Mouse (Mus musculus): ENCODE results near the gene Fam129c.

Gene Fam129c

DNA sequence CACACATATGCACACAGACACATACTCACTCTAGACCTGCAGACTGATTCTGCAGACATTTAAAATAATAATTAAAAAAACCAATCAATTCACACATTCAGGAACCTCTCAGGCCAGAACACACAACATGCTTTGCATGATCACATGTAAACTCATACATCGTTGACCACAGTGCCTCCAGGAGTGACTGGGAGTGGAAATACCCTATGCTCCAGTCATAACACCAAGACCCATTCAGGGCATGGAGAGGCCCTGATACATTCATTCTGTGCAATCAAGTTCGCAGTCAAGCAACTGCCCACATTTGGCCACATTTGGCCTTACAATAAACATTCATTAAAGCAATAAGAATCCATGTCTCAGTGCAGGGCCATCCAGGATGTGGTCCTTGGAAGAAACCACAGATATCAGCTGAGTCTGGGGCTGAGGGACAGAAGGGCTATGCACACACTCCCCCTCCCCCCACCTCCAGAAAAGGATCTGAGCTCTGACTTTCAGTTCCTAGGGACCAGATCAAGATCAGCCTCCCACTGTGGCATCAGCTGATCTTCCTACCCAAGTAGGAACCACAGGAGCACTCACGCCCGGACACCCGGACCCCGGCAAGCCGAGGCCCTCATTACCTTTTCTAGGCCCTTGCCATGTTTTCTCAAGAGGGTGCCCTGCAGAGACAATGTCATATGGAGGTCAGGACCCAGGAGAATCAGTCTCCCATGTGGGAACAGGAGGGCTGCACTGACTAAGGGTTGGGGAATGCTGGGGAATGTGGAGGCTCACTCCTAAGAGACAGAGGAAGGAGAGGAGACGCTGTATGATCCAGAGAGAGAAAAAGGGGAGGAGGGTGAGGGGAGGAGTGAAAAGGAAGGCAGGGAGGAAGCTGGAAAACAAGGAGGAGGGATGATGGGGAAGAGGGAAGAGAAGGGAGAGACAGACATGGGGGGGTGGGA is 40.0 kb downstream of the Fam129c start:
- CTCF ChIA-PET, result no interaction called here

DNA sequence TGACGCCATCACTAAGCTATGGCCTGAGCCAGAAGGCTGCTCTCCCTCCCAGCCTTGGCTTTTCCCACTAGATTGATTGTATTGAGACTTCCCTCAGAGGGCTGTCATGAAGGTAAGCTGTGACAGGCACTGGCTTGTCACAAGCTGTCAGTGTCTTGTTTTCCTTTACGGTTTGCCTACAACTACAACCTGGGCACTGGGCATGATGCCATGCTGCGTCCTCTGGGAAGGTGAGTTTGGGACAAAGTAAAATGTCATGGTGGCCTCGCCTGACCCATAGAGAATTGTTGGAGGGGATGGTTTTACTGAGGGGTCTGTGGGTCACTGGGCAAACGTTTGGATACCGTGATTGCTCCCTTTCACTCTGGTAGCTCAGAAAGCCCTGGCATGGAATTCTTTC is 40.9 kb downstream of the Fam129c start:
- CTCF ChIA-PET, result interaction anchor here (0.6 kb wide), 1 partner anchor 38 kb away, joined by 5 read pairs; no protein-coding TSS in a partner anchor

DNA sequence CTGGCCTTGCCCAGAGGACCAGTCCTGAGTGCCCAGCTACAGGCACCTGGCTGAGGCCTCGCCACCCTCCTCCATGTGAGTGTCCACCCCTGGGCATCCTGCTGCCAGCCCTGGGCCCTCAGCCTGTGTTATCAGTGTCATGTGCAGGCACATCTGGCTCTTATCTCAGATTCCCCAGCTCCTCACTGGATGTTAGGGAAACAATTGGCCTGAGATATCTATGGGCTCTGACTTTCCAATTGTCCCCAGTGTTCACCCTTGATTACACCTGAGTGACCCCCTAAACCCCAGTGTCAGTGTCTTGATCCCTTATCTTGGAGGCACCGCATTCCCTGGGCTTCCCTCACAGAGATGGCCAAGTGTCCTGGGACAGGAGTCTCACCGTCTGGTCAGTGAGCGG is 41.9 kb downstream of the Fam129c start:
- CTCF ChIA-PET, result interaction anchor here (0.6 kb wide), 1 partner anchor 90 kb away, joined by 7 read pairs; no protein-coding TSS in a partner anchor

DNA sequence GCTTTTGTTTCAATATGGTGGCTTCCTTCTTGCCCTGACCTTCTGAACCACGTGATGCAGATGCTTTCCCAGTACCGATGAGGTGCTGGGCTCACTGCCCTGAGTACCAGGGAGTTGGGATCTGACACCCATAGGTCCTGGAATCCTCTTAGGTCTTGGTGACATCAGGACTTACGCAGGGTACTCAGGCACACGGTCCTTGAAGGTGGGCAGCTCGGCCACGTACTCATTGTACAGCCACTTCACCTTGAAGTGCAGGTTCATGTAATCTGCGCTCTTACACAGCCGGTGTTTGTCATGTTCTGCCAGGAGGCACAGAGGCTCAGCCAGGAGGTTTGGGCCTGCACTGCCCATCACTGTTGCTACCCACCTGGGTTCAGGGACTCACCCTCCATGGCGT is 48.1 kb downstream of the Fam129c start:
- CTCF ChIA-PET, result no interaction called here

DNA sequence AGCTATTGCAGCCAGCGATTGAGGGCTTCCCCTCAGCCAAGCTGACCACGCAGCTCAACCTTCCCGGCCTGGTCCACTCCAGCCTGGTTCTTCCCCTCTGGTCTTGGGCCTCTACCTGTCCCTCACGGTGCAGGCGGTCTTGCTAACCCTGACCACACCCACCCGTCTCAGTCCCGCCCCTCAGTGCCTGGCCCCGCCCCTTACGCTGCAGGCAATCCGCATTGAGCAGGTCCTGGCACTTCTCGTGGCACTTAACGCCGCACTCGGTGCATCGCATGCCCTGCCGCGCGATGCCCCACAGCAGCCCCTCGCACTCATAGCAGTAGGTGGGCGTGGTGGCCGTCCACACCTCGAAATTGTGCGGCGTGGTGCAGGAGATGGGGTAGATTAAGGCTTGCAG is 57.2 kb downstream of the Fam129c start:
- CTCF ChIA-PET, result no interaction called here

Measured in spleen, embryonic (tissue).